Mouse (Mus musculus): ENCODE data around the gene Erlin1. TPM values are rescaled to one million over a fixed set of nuclear protein-coding genes. Genes with fewer than 3 reads are reported as not detected.

Erlin1 gene
- polyA plus RNA-seq, 1 experiment, result 14.8 TPM

DNA sequence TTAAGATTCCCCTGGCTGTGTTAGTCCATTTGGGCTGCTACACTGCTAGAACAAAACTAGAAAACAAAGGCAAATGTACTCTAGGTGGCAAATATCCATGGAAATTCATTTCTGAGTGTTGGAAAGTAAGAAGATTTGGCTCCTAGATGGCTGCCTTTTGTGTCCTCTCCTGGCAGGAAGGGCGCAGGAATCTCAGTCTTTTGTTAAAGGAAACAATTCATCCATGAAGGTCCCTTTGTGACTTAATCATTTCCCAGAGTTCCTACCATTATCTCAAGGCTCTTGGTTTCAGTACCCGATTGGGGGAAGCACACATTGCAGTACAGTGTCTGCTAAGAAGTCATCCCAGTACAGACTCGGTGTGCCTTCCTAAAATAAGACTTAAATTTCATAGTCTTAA, 16.7 kb upstream of the Erlin1 start:
- TF ChIP-seq CTCF (IDR thresholded peaks at IDR 0.05; ENCODE audit: control insufficient read depth, insufficient read depth, insufficient read length) (no peak), MYOD1 (IDR thresholded peaks at IDR 0.05; ENCODE audit: control insufficient read depth, insufficient read length, low read depth) (no peak), MAX (IDR thresholded peaks at IDR 0.05) (no peak)
- Histone ChIP-seq H3K27me3 (ENCODE audit: control insufficient read depth, insufficient read depth, insufficient read length) (no peaks in the 10 kb centered on the region), H3K79me2 (ENCODE audit: control insufficient read depth, insufficient read depth) (no peaks in the 10 kb centered on the region), H3K79me3 (ENCODE audit: low read depth) (no peaks in the 10 kb centered on the region), H3ac (ENCODE audit: control insufficient read depth, insufficient read length, low read depth) (no peak overlapping the region), H3K4me3 (ENCODE audit: insufficient read depth, poor library complexity, severe bottlenecking) (no peak overlapping the region), H3K36me3 (ENCODE audit: control insufficient read depth, insufficient read depth) (peaks cover 91% of the 10 kb centered on the region)

DNA sequence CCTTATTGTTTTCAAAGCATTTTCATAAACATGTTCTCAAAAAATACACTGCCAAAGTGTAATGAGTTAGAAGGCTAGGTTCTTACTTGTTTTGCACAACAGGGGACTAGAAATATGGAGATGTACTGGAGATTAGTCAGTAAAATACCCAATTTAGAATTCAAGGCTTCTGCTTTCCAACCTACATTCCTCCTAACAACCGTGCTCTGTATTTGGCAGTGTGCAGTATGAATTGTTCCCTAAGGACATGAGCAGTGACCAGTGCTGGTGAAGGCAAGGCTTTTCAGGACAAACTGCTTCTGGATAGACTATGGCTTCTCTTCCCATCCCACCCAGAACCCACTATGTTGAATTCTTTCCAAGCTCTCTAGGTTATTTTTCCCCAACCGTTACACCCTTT, 11.3 kb upstream of the Erlin1 start:
- H3K79me2 ChIP-seq (ENCODE audit: control insufficient read depth, insufficient read depth), result no peaks in the 10 kb centered on the region
- no peak for TF ChIP-seq CTCF (IDR thresholded peaks at IDR 0.05; ENCODE audit: control insufficient read depth, insufficient read depth, insufficient read length)
- H3K4me3 ChIP-seq (ENCODE audit: insufficient read depth, poor library complexity, severe bottlenecking), result no peak overlapping the region
- peaks cover 88% of the 10 kb centered on the region for H3K36me3 ChIP-seq (ENCODE audit: control insufficient read depth, insufficient read depth)
- H3ac ChIP-seq (ENCODE audit: control insufficient read depth, insufficient read length, low read depth), result no peak overlapping the region
- H3K79me3 ChIP-seq (ENCODE audit: low read depth), result no peaks in the 10 kb centered on the region
- no peaks in the 10 kb centered on the region for H3K27me3 ChIP-seq (ENCODE audit: control insufficient read depth, insufficient read depth, insufficient read length)

- H3K79me2 ChIP-seq (ENCODE audit: control insufficient read depth, insufficient read depth), result no peaks in the 10 kb centered on the region
- no peaks in the 10 kb centered on the region for H3K79me3 ChIP-seq (ENCODE audit: low read depth)
- H3K36me3 ChIP-seq (ENCODE audit: control insufficient read depth, insufficient read depth), result peaks cover 88% of the 10 kb centered on the region
- H3ac ChIP-seq (ENCODE audit: control insufficient read depth, insufficient read length, low read depth), result no peak overlapping the region
- H3K27me3 ChIP-seq (ENCODE audit: control insufficient read depth, insufficient read depth, insufficient read length), result no peaks in the 10 kb centered on the region
- TF ChIP-seq MYOG (IDR thresholded peaks at IDR 0.05; ENCODE audit: control insufficient read depth, extremely low read depth, insufficient read length) (no peak), CEBPB (IDR thresholded peaks at IDR 0.05; ENCODE audit: low read depth) (no peak), USF1 (IDR thresholded peaks at IDR 0.05; ENCODE audit: low read depth) (no peak)
- no peak overlapping the region for H3K4me3 ChIP-seq (ENCODE audit: insufficient read depth, poor library complexity, severe bottlenecking)
These were observed 10.4 kb upstream of the Erlin1 start for GRCm38 (mm10) chr19:44080023-44080422.

GRCm38 (mm10) chr19:44077024-44077423, 7.4 kb upstream of the Erlin1 start:
- no peak overlapping the region for H3K4me3 ChIP-seq (ENCODE audit: insufficient read depth, poor library complexity, severe bottlenecking)
- H3K27me3 ChIP-seq (ENCODE audit: control insufficient read depth, insufficient read depth, insufficient read length), result no peaks in the 10 kb centered on the region
- H3K79me3 ChIP-seq (ENCODE audit: low read depth), result no peaks in the 10 kb centered on the region
- TF ChIP-seq MYOG (IDR thresholded peaks at IDR 0.05; ENCODE audit: control insufficient read depth, extremely low read depth, insufficient read length), result no peak
- TF ChIP-seq MAX (IDR thresholded peaks at IDR 0.05), result no peak
- no peak for TF ChIP-seq CEBPB (IDR thresholded peaks at IDR 0.05; ENCODE audit: low read depth)
- TF ChIP-seq FOSL1 (IDR thresholded peaks at IDR 0.05; ENCODE audit: insufficient read depth, low read length, poor library complexity, severe bottlenecking), result no peak
- TF ChIP-seq MYOD1 (IDR thresholded peaks at IDR 0.05; ENCODE audit: control insufficient read depth, insufficient read length, low read depth), result no peak
- no peak for TF ChIP-seq USF1 (IDR thresholded peaks at IDR 0.05; ENCODE audit: low read depth)
- no peak for TF ChIP-seq CTCF (IDR thresholded peaks at IDR 0.05; ENCODE audit: control insufficient read depth, insufficient read depth, insufficient read length)
- H3ac ChIP-seq (ENCODE audit: control insufficient read depth, insufficient read length, low read depth), result no peak overlapping the region
- peaks cover 84% of the 10 kb centered on the region for H3K36me3 ChIP-seq (ENCODE audit: control insufficient read depth, insufficient read depth)
- no peaks in the 10 kb centered on the region for H3K79me2 ChIP-seq (ENCODE audit: control insufficient read depth, insufficient read depth)

DNA sequence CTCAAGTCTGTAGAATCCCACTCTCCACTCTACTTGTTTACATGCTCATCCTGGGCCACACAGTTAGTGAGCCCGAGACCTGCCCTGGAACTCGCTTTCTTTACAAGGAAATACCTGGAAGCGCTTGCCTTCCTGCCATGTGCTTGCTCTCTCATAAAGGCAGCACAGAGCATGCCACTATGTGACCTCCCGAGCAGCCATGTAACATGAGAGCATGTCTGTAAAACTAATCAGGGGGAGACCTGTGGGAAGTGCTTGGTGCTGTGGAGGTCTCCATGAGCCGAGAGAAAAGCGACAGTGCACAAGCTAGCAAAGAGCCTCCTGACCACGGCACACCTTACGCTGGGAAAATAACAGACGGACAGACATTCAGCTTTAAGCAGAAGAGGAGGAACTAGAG, 6.9 kb upstream of the Erlin1 start:
- H3ac ChIP-seq (ENCODE audit: control insufficient read depth, insufficient read length, low read depth), result no peak overlapping the region
- TF ChIP-seq FOSL1 (IDR thresholded peaks at IDR 0.05; ENCODE audit: insufficient read depth, low read length, poor library complexity, severe bottlenecking) (no peak), CTCF (IDR thresholded peaks at IDR 0.05; ENCODE audit: control insufficient read depth, insufficient read depth, insufficient read length) (no peak), MAX (IDR thresholded peaks at IDR 0.05) (no peak), CEBPB (IDR thresholded peaks at IDR 0.05; ENCODE audit: low read depth) (no peak), MYOG (IDR thresholded peaks at IDR 0.05; ENCODE audit: control insufficient read depth, extremely low read depth, insufficient read length) (no peak), MYOD1 (IDR thresholded peaks at IDR 0.05; ENCODE audit: control insufficient read depth, insufficient read length, low read depth) (no peak), USF1 (IDR thresholded peaks at IDR 0.05; ENCODE audit: low read depth) (no peak)
- H3K27me3 ChIP-seq (ENCODE audit: control insufficient read depth, insufficient read depth, insufficient read length), result no peaks in the 10 kb centered on the region
- H3K36me3 ChIP-seq (ENCODE audit: control insufficient read depth, insufficient read depth), result peaks cover 78% of the 10 kb centered on the region
- H3K79me3 ChIP-seq (ENCODE audit: low read depth), result no peaks in the 10 kb centered on the region
- H3K79me2 ChIP-seq (ENCODE audit: control insufficient read depth, insufficient read depth), result no peaks in the 10 kb centered on the region
- H3K4me3 ChIP-seq (ENCODE audit: insufficient read depth, poor library complexity, severe bottlenecking), result no peak overlapping the region

DNA sequence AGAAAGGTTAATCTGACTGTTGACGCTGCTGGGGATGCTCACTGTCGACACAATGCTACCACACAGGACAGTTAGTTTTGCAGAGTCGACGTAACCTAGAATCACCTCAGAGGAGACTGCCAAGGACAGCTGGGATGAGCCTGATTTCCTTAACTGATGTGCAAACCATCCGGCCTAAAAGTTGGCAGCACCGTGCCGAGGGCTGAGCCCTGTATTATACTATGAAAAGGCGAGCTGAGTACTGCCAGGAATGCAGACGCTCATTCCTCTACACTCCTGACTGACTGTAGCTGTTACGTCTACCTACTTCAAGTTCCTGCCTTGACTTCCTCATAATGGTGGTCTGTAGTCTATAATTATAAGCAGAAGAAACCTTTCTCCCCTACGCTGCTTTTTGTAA, 5.4 kb upstream of the Erlin1 start:
- Histone ChIP-seq H3K36me3 (ENCODE audit: control insufficient read depth, insufficient read depth) (peaks cover 67% of the 10 kb centered on the region), H3K4me3 (ENCODE audit: insufficient read depth, poor library complexity, severe bottlenecking) (no peak overlapping the region), H3K79me3 (ENCODE audit: low read depth) (no peaks in the 10 kb centered on the region), H3K27me3 (ENCODE audit: control insufficient read depth, insufficient read depth, insufficient read length) (no peaks in the 10 kb centered on the region), H3ac (ENCODE audit: control insufficient read depth, insufficient read length, low read depth) (no peak overlapping the region), H3K79me2 (ENCODE audit: control insufficient read depth, insufficient read depth) (no peaks in the 10 kb centered on the region)
- no peak for TF ChIP-seq MYOD1 (IDR thresholded peaks at IDR 0.05; ENCODE audit: control insufficient read depth, insufficient read length, low read depth)
- no peak for TF ChIP-seq MYOG (IDR thresholded peaks at IDR 0.05; ENCODE audit: control insufficient read depth, extremely low read depth, insufficient read length)
- no peak for TF ChIP-seq FOSL1 (IDR thresholded peaks at IDR 0.05; ENCODE audit: insufficient read depth, low read length, poor library complexity, severe bottlenecking)
- TF ChIP-seq CTCF (IDR thresholded peaks at IDR 0.05; ENCODE audit: control insufficient read depth, insufficient read depth, insufficient read length), result no peak
- no peak for TF ChIP-seq USF1 (IDR thresholded peaks at IDR 0.05; ENCODE audit: low read depth)
- no peak for TF ChIP-seq CEBPB (IDR thresholded peaks at IDR 0.05; ENCODE audit: low read depth)
- TF ChIP-seq MAX (IDR thresholded peaks at IDR 0.05), result no peak
